In the genomic region with DNA sequence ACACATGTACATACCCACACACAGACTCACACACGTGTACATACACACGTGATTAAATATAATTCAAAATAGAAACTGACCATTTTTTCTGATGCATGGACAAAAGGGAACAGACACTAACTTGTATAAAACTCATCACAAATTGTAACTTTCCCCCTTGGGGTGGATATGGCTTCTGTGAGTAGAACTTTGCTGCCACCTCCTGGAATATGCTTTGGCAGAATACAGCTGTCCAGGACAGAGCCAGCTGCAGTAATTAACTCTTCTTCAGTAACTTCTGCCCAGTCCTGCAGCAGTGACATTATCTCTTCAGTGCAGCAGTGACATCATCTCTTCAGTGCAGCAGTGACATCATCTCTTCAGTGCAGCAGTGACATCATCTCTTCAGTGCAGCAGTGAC, we compare ENCODE assay signal across 8 mouse cellular contexts. TPM values are rescaled to one million over a fixed set of nuclear protein-coding genes. Genes with fewer than 3 reads are reported as not detected.
A peak's percentile ranks its signal among the peaks of the same experiment; 100 is the strongest.
DNase-seq lines count a peak whose midpoint lies in the region; ATAC-seq and TF ChIP-seq lines count a peak whose summit lies in the region.

No protein-coding gene starts in this region.

- H3K4me3 ChIP-seq in heart, adult 2 months, result no peak overlapping the region
- H3K4me3 ChIP-seq in hindbrain, embryonic 13.5 days, result no peak overlapping the region

- no peak for TF ChIP-seq EP300 in heart, adult 2 months (IDR thresholded peaks at IDR 0.05; ENCODE audit: insufficient read depth, low read depth, low read length)

- H3K27me3 ChIP-seq in heart, adult 2 months (ENCODE audit: control insufficient read depth, insufficient read depth, low read length), result no peaks in the 10 kb centered on the region
- H3K27me3 ChIP-seq in hindbrain, embryonic 13.5 days, result no peaks in the 10 kb centered on the region

- TF ChIP-seq POLR2A in heart, adult 2 months (IDR thresholded peaks at IDR 0.05; ENCODE audit: insufficient read depth, low read depth, low read length), result no peak

- no peak overlapping the region for H3K27ac ChIP-seq in heart, adult 2 months
- no peak overlapping the region for H3K27ac ChIP-seq in hindbrain, embryonic 13.5 days

- no peaks in the 10 kb centered on the region for H3K79me2 ChIP-seq in heart, adult 2 months (replicated peaks; ENCODE audit: control insufficient read depth, insufficient read depth, low read length)

- 0 out of 2 replicates have a peak, but pooled peaks have one; percentile 66 for ATAC-seq in hindbrain, embryonic 13.5 days (ENCODE audit: low FRiP score)
- peak; percentile 68 for ATAC-seq in megakaryocyte-erythroid progenitor cell, adult 5-6 weeks (replicated peaks; ENCODE audit: low FRiP score, low TSS enrichment, poor library complexity, severe bottlenecking)
- ATAC-seq in inflammation-experienced regulatory T-cells, adult 6 months, result no peak

- intact Hi-C loops in heart, adult 2 months (cut with DNase I), result no loop called here
- intact Hi-C loops in heart, postnatal 25 days (cut with DNase I), result loop anchor here (2.0 kb wide), 1 partner anchor 538 kb away; no protein-coding TSS in a partner anchor

- WGBS in heart, adult 2 months, result 54% methylated on average over 2 of the region's 2 CpGs
- WGBS in hindbrain, embryonic 13.5 days, result 64% methylated on average over 2 of the region's 2 CpGs

- 0 out of 2 replicates have a peak, but pooled peaks cover 6% of the 10 kb centered on the region for H3K9me3 ChIP-seq in hindbrain, embryonic 13.5 days

- no peaks in the 10 kb centered on the region for H3K4me1 ChIP-seq in heart, adult 2 months (ENCODE audit: control insufficient read depth, insufficient read depth, low read length)
- H3K4me1 ChIP-seq in hindbrain, embryonic 13.5 days (replicated peaks), result no peaks in the 10 kb centered on the region

- H3K36me3 ChIP-seq in heart, adult 2 months (ENCODE audit: control insufficient read depth, insufficient read depth, low read length), result no peaks in the 10 kb centered on the region
- no peaks in the 10 kb centered on the region for H3K36me3 ChIP-seq in hindbrain, embryonic 13.5 days

- peak; percentile 72 for TF ChIP-seq CTCF in heart, adult 2 months (IDR thresholded peaks at IDR 0.05)

- DNase-seq in heart, adult 2 months, result no peak
- DNase-seq in heart, postnatal 25 days (ENCODE audit: low spot score), result no peak
- DNase-seq in 416B (ENCODE audit: low read depth) (peak; percentile 74), NIH3T3 (ENCODE audit: low read depth) (peak; percentile 46)
- peak; percentile 28 for DNase-seq in thymus, postnatal 14 days

- no peak overlapping the region for H3K9ac ChIP-seq in heart, adult 2 months (ENCODE audit: low read depth, low read length)
- no peak overlapping the region for H3K9ac ChIP-seq in hindbrain, embryonic 13.5 days

- no peak overlapping the region for H3K4me2 ChIP-seq in hindbrain, embryonic 13.5 days

RNA-seq across cellular contexts. Expression of a gene that starts 15.7 kb away (rescaled TPM):
- not detected for total RNA-seq in heart, adult 2 months (2021)
- not detected in 2 replicates for polyA plus RNA-seq in heart, adult 2 months (2012; rRNA removed)
- not detected for total RNA-seq in heart, postnatal 25 days (2021)
- polyA plus RNA-seq in hindbrain, embryonic 13.5 days (2015; fragmentation: Nextera tagmentation; extraction: Ambion mirVana), result 0.36 TPM in 1 of 2 replicates, not detected in the other
- total RNA-seq in megakaryocyte-erythroid progenitor cell, adult 5-6 weeks (2014; fragmentation: Nextera tagmentation), result not detected in 2 replicates
- 1.2 TPM in 1 of 2 replicates, not detected in the other for total RNA-seq in megakaryocyte-erythroid progenitor cell, adult 5-6 weeks (2017)
- not detected for polyA plus RNA-seq in inflammation-experienced regulatory T-cells, adult 6 months (2017; shearing (Covaris generic))

RNA-seq across cellular contexts. Expression of a gene that starts 40.1 kb away (rescaled TPM):
- 10 to 100 TPM; 26.9 to 33.0 TPM for total RNA-seq in heart, adult 2 months (2021)
- 21.8 and 41.1 TPM in 2 replicates for polyA plus RNA-seq in heart, adult 2 months (2012; rRNA removed)
- total RNA-seq in heart, postnatal 25 days (2021), result 10 to 100 TPM; 28.2 to 32.4 TPM
- polyA plus RNA-seq in hindbrain, embryonic 13.5 days (2015; fragmentation: Nextera tagmentation; extraction: Ambion mirVana), result 81.6 and 84.4 TPM in 2 replicates
- total RNA-seq in megakaryocyte-erythroid progenitor cell, adult 5-6 weeks (2014; fragmentation: Nextera tagmentation), result 46.6 and 56.5 TPM in 2 replicates
- total RNA-seq in megakaryocyte-erythroid progenitor cell, adult 5-6 weeks (2017), result 60.0 and 64.2 TPM in 2 replicates
- polyA plus RNA-seq in inflammation-experienced regulatory T-cells, adult 6 months (2017; shearing (Covaris generic)), result 10 to 100 TPM; 82.8 to 87.7 (median 84.4) TPM

RNA-seq across cellular contexts. Expression of a gene that starts 40.7 kb away (rescaled TPM):
- total RNA-seq in heart, adult 2 months (2021), result 1 to 10 TPM; 3.5 to 4.0 TPM
- polyA plus RNA-seq in heart, adult 2 months (2012; rRNA removed), result 1.1 and 1.8 TPM in 2 replicates
- 1 to 10 TPM; 3.6 to 4.4 TPM for total RNA-seq in heart, postnatal 25 days (2021)
- polyA plus RNA-seq in hindbrain, embryonic 13.5 days (2015; fragmentation: Nextera tagmentation; extraction: Ambion mirVana), result 5.0 and 5.1 TPM in 2 replicates
- not detected in 2 replicates for total RNA-seq in megakaryocyte-erythroid progenitor cell, adult 5-6 weeks (2014; fragmentation: Nextera tagmentation)
- 0.14 and 0.72 TPM in 2 replicates for total RNA-seq in megakaryocyte-erythroid progenitor cell, adult 5-6 weeks (2017)
- 1 to 10 TPM; 1.6 to 3.8 (median 3.6) TPM for polyA plus RNA-seq in inflammation-experienced regulatory T-cells, adult 6 months (2017; shearing (Covaris generic))

Comparison
In these comparisons a context has a peak if more than half of its experiments do, and no peak if none do; other contexts are left out.
1. DNase-seq: peak in 416B (single experiment), NIH3T3 (single experiment) and thymus, postnatal 14 days (single experiment); none in heart, adult 2 months (0 of 2) and heart, postnatal 25 days (single experiment).